Mouse (Mus musculus): ENCODE results near the gene Taar9. TPM values are rescaled to one million over a fixed set of nuclear protein-coding genes. Genes with fewer than 3 reads are reported as not detected.
"Not testable (repeated sequence)": the region's sequence is repeated elsewhere in the genome, so short reads cannot be mapped to it uniquely, and the experiment has no call there.

Taar9 gene
- total RNA-seq (2014; rRNA removed; ENCODE audit: low replicate concordance) (not detected in 2 replicates), polyA plus RNA-seq (2015; fragmentation: Nextera tagmentation; extraction: Ambion mirVana) (not detected in 2 replicates)

DNA sequence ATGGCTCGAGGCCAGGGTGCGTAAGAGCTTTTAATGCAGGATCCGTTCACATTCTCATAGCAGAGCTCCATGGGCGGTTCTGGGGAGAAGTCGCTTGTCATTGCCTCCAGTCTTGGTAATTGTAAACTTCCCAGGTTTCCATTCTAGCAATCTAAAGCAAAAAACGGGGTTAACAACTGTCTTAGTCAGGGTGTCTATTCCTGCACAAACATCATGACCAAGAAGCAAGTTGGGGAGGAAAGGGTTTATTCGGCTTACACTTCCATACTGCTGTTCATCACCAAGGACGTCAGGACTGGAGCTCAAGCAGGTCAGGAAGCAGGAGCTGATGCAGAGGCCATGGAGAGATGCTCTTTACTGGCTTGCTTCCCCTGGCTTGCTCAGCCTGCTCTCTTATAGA, at the start of gene Taar9:
Gene Taar9, minus strand, starts transcription at position 101 of the 400 bp plus-strand sequence.
- not testable (repeated sequence) for H3K27ac ChIP-seq (ENCODE audit: low read depth); ATAC-seq (ENCODE audit: insufficient read depth, low read depth); H3K4me2 ChIP-seq (ENCODE audit: low read depth, low read length); H3K27me3 ChIP-seq (ENCODE audit: control insufficient read depth, insufficient read depth, low read length); H3K36me3 ChIP-seq (replicated peaks; ENCODE audit: control insufficient read depth, insufficient read depth, low read length); H3K4me3 ChIP-seq (ENCODE audit: low read depth, low read length); H3K9me3 ChIP-seq (replicated peaks; ENCODE audit: control insufficient read depth, low read length); H3K4me1 ChIP-seq (ENCODE audit: control insufficient read depth, insufficient read depth); H3K9ac ChIP-seq (replicated peaks; ENCODE audit: low read depth, low read length); DNase-seq (ENCODE audit: low spot score)
- WGBS = 73% methylated on average over 8 of the region's 8 CpGs

GRCm38 (mm10) chr10:24158470-24159254, 49.3 kb upstream of the Taar9 start:
- Histone ChIP-seq H3K36me3 (replicated peaks; ENCODE audit: control insufficient read depth, insufficient read depth, low read length) (peaks cover 30% of the 10 kb centered on the region), H3K27me3 (ENCODE audit: control insufficient read depth, insufficient read depth, low read length) (no peaks in the 10 kb centered on the region), H3K9ac (replicated peaks; ENCODE audit: low read depth, low read length) (no peak overlapping the region), H3K4me3 (ENCODE audit: low read depth, low read length) (no peak overlapping the region), H3K4me1 (ENCODE audit: control insufficient read depth, insufficient read depth) (0 out of 2 replicates have a peak, but pooled peaks cover 4% of the 10 kb centered on the region), H3K27ac (ENCODE audit: low read depth) (no peak overlapping the region), H3K9me3 (replicated peaks; ENCODE audit: control insufficient read depth, low read length) (no peaks in the 10 kb centered on the region), H3K4me2 (ENCODE audit: low read depth, low read length) (no peak overlapping the region)
- 74% methylated on average over 12 of the region's 12 CpGs for WGBS
- DNase-seq (ENCODE audit: low spot score) = no peak
- 0 out of 2 replicates have a peak, but pooled peaks have one; percentile 39 for ATAC-seq (ENCODE audit: insufficient read depth, low read depth)
- TF ChIP-seq EP300 (IDR thresholded peaks at IDR 0.05; ENCODE audit: low read depth) = no peak
- no peak for TF ChIP-seq CTCF (IDR thresholded peaks at IDR 0.05; ENCODE audit: low read depth)

- peak overlapping the region; percentile 99 for H3K4me3 ChIP-seq (ENCODE audit: low read depth, low read length)
- WGBS = 23% methylated on average over 7 of the region's 7 CpGs
- ATAC-seq (ENCODE audit: insufficient read depth, low read depth) (no peak), DNase-seq (ENCODE audit: low spot score) (no peak)
- TF ChIP-seq EP300 (IDR thresholded peaks at IDR 0.05; ENCODE audit: low read depth) (no peak), CTCF (IDR thresholded peaks at IDR 0.05; ENCODE audit: low read depth) (no peak)
- H3K27me3 ChIP-seq (ENCODE audit: control insufficient read depth, insufficient read depth, low read length) = no peaks in the 10 kb centered on the region
- H3K4me1 ChIP-seq (ENCODE audit: control insufficient read depth, insufficient read depth) = peaks cover 8% of the 10 kb centered on the region; the same call in 1 of the 2 replicates
- H3K27ac ChIP-seq (ENCODE audit: low read depth) = no peak overlapping the region
- peak overlapping the region; percentile 67 for H3K4me2 ChIP-seq (ENCODE audit: low read depth, low read length)
- peak overlapping the region; percentile 89; the same call in 1 of the 2 replicates for H3K9ac ChIP-seq (replicated peaks; ENCODE audit: low read depth, low read length)
- no peaks in the 10 kb centered on the region for H3K9me3 ChIP-seq (replicated peaks; ENCODE audit: control insufficient read depth, low read length)
- H3K36me3 ChIP-seq (replicated peaks; ENCODE audit: control insufficient read depth, insufficient read depth, low read length) = peaks cover under 1% of the 10 kb centered on the region; the same call in 1 of the 2 replicates
Observed at GRCm38 (mm10) chr10:24150086-24150485, 40.8 kb upstream of the Taar9 start.

- peak within 1 kb of the TSS; percentile 87 for H3K27ac ChIP-seq (ENCODE audit: low read depth)
- H3K27me3 ChIP-seq (ENCODE audit: control insufficient read depth, insufficient read depth, low read length) = no peaks in the 10 kb centered on the region
- no peaks in the 10 kb centered on the region for H3K36me3 ChIP-seq (replicated peaks; ENCODE audit: control insufficient read depth, insufficient read depth, low read length)
- DNase-seq (ENCODE audit: low spot score) = peak; percentile 92
- H3K4me3 ChIP-seq (ENCODE audit: low read depth, low read length) = peak within 1 kb of the TSS; percentile 99
- H3K9ac ChIP-seq (replicated peaks; ENCODE audit: low read depth, low read length) = peak within 1 kb of the TSS; percentile 89
- under 1% methylated on average over 42 of the region's 45 CpGs for WGBS
- peak within 1 kb of the TSS; percentile 67 for H3K4me2 ChIP-seq (ENCODE audit: low read depth, low read length)
- H3K4me1 ChIP-seq (ENCODE audit: control insufficient read depth, insufficient read depth) = peaks cover 8% of the 10 kb centered on the region; the same call in 1 of the 2 replicates
- peak; percentile 98 for ATAC-seq (ENCODE audit: insufficient read depth, low read depth)
- no peak for TF ChIP-seq EP300 (IDR thresholded peaks at IDR 0.05; ENCODE audit: low read depth)
- no peak for TF ChIP-seq CTCF (IDR thresholded peaks at IDR 0.05; ENCODE audit: low read depth)
- no peaks in the 10 kb centered on the region for H3K9me3 ChIP-seq (replicated peaks; ENCODE audit: control insufficient read depth, low read length)
Observed at GRCm38 (mm10) chr10:24149135-24149781, 39.9 kb upstream of the Taar9 start, which contains the start of gene Stx7. Gene Stx7 (plus strand): TSS chr10:24149302.

- ATAC-seq (ENCODE audit: insufficient read depth, low read depth) (no peak), DNase-seq (ENCODE audit: low spot score) (no peak)
- H3K36me3 ChIP-seq (replicated peaks; ENCODE audit: control insufficient read depth, insufficient read depth, low read length) = no peaks in the 10 kb centered on the region
- WGBS = 76% methylated on average over 3 of the region's 3 CpGs
- no peak overlapping the region for H3K4me3 ChIP-seq (ENCODE audit: low read depth, low read length)
- no peaks in the 10 kb centered on the region for H3K4me1 ChIP-seq (ENCODE audit: control insufficient read depth, insufficient read depth)
- H3K9me3 ChIP-seq (replicated peaks; ENCODE audit: control insufficient read depth, low read length) = no peaks in the 10 kb centered on the region
- H3K9ac ChIP-seq (replicated peaks; ENCODE audit: low read depth, low read length) = no peak overlapping the region
- no peak overlapping the region for H3K27ac ChIP-seq (ENCODE audit: low read depth)
- H3K4me2 ChIP-seq (ENCODE audit: low read depth, low read length) = no peak overlapping the region
- H3K27me3 ChIP-seq (ENCODE audit: control insufficient read depth, insufficient read depth, low read length) = no peaks in the 10 kb centered on the region
- TF ChIP-seq CTCF (IDR thresholded peaks at IDR 0.05; ENCODE audit: low read depth) (no peak), EP300 (IDR thresholded peaks at IDR 0.05; ENCODE audit: low read depth) (no peak)
Observed at GRCm38 (mm10) chr10:24142735-24143134, 33.4 kb upstream of the Taar9 start.
